Mouse (Mus musculus) ES-E14 (cell line): ENCODE measurements at regions not wholly inside any gene's neighbourhood (a gene's known extent, or its start where the extent isn't known, plus 50 kb on each side); places are given as distances from the start of the nearest gene placed in this dataset.

Experiments used
- DNase-seq: peaks from one replicate; pipeline ENCODE4 v3.0.0-alpha.2; 2013; ENCODE audit warnings: low read depth, low spot score
- H3K27ac ChIP-seq: 2 replicates; pipeline ENCODE4 v1.5.1; 2012; ENCODE audit warnings: low read depth, mild to moderate bottlenecking, low read length, moderate library complexity, mixed read lengths; ENCODE audit not compliant: poor library complexity, insufficient read depth, severe bottlenecking
- H3K36me3 ChIP-seq: 2 replicates; pipeline ENCODE4 v1.6.1; 2012; ENCODE audit warnings: mild to moderate bottlenecking, low read length, moderate library complexity, mixed read lengths; ENCODE audit not compliant: control insufficient read depth, poor library complexity, insufficient read depth, severe bottlenecking
- H3K4me1 ChIP-seq, 2 experiments: fragments of 150-350 bp in 1 of 2; sonication (generic) in 1 of 2; 2 replicates each; pipeline ENCODE4 v1.6.1; 2012; ENCODE audit warnings: low read length in 2 of 2, mild to moderate bottlenecking in 1 of 2, mixed read lengths in 1 of 2; ENCODE audit not compliant: control insufficient read depth in 2 of 2, insufficient read depth in 2 of 2, poor library complexity in 1 of 2
- H3K4me3 ChIP-seq, 2 experiments: fragments of 150-350 bp in 1 of 2; sonication (generic) in 1 of 2; 2 replicates each; pipeline ENCODE4 v1.5.1; 2012; ENCODE audit warnings: low read length in 2 of 2, low read depth in 1 of 2, mild to moderate bottlenecking in 1 of 2, mixed read lengths in 1 of 2; ENCODE audit not compliant: insufficient read depth in 1 of 2, poor library complexity in 1 of 2, severe bottlenecking in 1 of 2
- H3K9ac ChIP-seq: 2 replicates; pipeline ENCODE4 v1.6.1; 2012; ENCODE audit warnings: low read depth, mild to moderate bottlenecking, low read length, mixed read lengths; ENCODE audit not compliant: poor library complexity, insufficient read depth, severe bottlenecking
- H3K9me3 ChIP-seq: fragments of 150-350 bp; sonication (generic); 2 replicates; pipeline ENCODE4 v1.6.1; 2012; ENCODE audit warnings: low read depth, mild to moderate bottlenecking, low read length; ENCODE audit not compliant: control insufficient read depth, insufficient read depth
- CHD2 ChIP-seq: IDR thresholded peaks from 2 replicates; pipeline ENCODE4 v1.6.1; 2014; ENCODE audit warnings: mild to moderate bottlenecking, low read depth, low read length, inconsistent platforms
- HCFC1 ChIP-seq: IDR thresholded peaks from 2 replicates; pipeline ENCODE4 v1.6.1; 2012; ENCODE audit warnings: low read length, inconsistent platforms, borderline replicate concordance; ENCODE audit not compliant: insufficient read depth
- MAFK ChIP-seq: IDR thresholded peaks from 2 replicates; pipeline ENCODE4 v1.6.1; 2014; ENCODE audit warnings: mild to moderate bottlenecking, low read depth, low read length, inconsistent platforms; ENCODE audit not compliant: insufficient read depth
- ZC3H11A ChIP-seq: IDR thresholded peaks from 2 replicates; pipeline ENCODE4 v1.6.1; 2012; ENCODE audit warnings: low read depth, mild to moderate bottlenecking, inconsistent platforms, low read length, borderline replicate concordance
- ZNF384 ChIP-seq: IDR thresholded peaks from 2 replicates; pipeline ENCODE4 v1.6.1; 2012; ENCODE audit warnings: low read depth, low read length, inconsistent platforms
- in situ Hi-C, 2 experiments: fragments of 600-800 bp; cut with MboI; formaldehyde crosslinking; loops; one replicate each; pipeline ENCODE4 v1.15.1; 2025; ENCODE audit warnings: low sequenced_read_pairs in 2 of 2, inconsistent platforms in 1 of 2; ENCODE audit not compliant: unreplicated experiment in 2 of 2

DNA sequence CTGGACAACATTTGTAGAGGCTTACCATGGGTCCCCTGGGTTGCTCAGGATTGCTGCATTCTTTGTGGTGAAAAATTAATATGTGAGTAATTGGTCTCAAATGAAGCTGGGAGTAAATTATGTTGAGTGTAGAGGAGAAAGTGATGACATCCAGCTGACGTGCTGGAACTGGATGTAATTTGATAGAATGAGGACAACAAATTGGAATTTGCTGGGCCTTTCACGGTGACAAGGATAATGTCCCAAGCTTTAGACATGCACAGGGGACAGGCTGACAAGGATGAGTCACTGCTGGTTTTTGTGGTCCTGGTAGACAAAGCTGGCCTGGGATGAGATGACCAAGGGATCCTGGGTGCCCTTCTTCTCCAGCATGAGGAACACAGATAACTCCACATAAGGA is 357.9 kb upstream of the Mki67 start:
- Histone ChIP-seq H3K36me3 (no peaks in the 10 kb centered on the region), H3K9me3 (no peaks in the 10 kb centered on the region), H3K9ac (no peak overlapping the region), H3K4me1 (no peaks in the 10 kb centered on the region), H3K4me3 (no peak overlapping the region), H3K27ac (no peak overlapping the region)
- DNase-seq, result no peak
- in situ Hi-C loops, result no loop called here
- TF ChIP-seq HCFC1 (no peak), CHD2 (no peak), ZNF384 (no peak), ZC3H11A (no peak), MAFK (no peak)

DNA sequence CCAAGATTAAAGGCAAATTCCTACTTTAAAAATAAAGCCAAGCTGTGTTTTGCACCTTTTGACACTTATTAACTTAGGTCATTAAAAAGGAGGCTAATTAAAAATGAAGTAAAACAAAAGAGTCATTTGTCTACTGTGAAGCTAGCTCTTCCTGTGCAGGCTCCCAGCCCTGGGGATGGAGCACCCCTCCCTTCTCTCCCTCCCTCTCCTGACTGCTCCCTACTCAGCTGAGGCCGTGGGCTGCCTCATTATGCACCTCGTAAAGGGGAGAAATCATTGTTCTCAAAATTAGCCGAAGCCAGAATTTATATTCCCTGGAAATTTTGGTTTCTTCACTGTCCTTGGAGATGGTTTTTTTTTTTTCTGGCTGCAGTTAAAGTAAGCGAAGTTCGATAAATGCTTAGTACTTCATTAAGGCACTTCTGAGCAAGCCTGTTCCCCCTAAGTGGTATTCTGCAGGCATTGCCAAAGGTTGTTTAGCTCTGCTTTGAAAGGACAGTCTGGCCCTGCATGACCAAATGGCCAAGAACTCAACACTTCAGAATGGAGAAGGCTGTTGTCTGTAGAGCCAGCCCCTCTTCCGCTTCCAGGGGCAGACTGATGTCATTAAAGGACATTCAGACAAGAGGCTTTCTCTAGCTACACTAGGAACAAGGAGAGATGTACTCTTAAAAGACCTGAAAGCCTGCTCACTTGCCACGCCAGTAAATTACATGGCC is 365.5 kb upstream of the Mki67 start:
- no peak for TF ChIP-seq ZC3H11A
- TF ChIP-seq MAFK, result no peak
- no peak for TF ChIP-seq ZNF384
- TF ChIP-seq CHD2, result no peak
- TF ChIP-seq HCFC1, result no peak
- no peak overlapping the region for H3K9ac ChIP-seq
- in situ Hi-C loops, result no loop called here
- no peaks in the 10 kb centered on the region for H3K4me1 ChIP-seq
- H3K9me3 ChIP-seq, result no peaks in the 10 kb centered on the region
- no peaks in the 10 kb centered on the region for H3K36me3 ChIP-seq
- H3K27ac ChIP-seq, result no peak overlapping the region
- DNase-seq, result no peak
- no peak overlapping the region for H3K4me3 ChIP-seq

- no peak overlapping the region for H3K9ac ChIP-seq
- no peaks in the 10 kb centered on the region for H3K9me3 ChIP-seq
- in situ Hi-C loops, result no loop called here
- H3K4me1 ChIP-seq, result no peaks in the 10 kb centered on the region
- H3K27ac ChIP-seq, result no peak overlapping the region
- no peak overlapping the region for H3K4me3 ChIP-seq
- TF ChIP-seq CHD2 (no peak), MAFK (no peak), ZC3H11A (no peak), ZNF384 (no peak), HCFC1 (no peak)
- no peaks in the 10 kb centered on the region for H3K36me3 ChIP-seq
- DNase-seq, result no peak
Measured at GRCm38 (mm10) chr7:136082253-136082867, 366.2 kb upstream of the Mki67 start.

DNA sequence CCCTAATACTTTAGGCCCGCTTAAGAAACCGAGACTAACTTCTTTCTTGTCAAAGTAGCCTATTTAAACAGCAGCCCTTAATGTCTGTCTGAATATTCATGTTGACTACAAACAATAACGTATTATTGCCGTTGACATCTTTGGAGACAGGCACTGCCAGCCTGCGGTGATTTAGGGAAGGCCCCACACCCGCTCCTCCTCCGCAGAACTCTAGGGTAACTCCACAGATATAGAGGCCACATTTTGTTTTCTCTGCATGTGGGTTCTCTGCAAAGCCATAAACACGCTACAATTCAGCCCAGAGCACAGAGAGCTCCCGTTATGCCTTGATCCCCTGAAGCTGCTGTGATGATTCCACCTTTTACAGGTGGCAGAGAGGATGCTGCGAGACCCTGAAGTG is 366.8 kb upstream of the Mki67 start:
- Histone ChIP-seq H3K9ac (no peak overlapping the region), H3K9me3 (no peaks in the 10 kb centered on the region), H3K4me3 (no peak overlapping the region), H3K36me3 (no peaks in the 10 kb centered on the region), H3K4me1 (no peaks in the 10 kb centered on the region), H3K27ac (no peak overlapping the region)
- in situ Hi-C loops, result no loop called here
- TF ChIP-seq CHD2 (no peak), HCFC1 (no peak), ZNF384 (no peak), ZC3H11A (no peak), MAFK (no peak)
- no peak for DNase-seq
